Mouse (Mus musculus): ENCODE results near the gene Hsbp1.

- TF ChIP-seq CTCF (IDR thresholded peaks at IDR 0.05; ENCODE audit: control insufficient read depth, insufficient read depth, low read length) (no peak), POLR2A (IDR thresholded peaks at IDR 0.05; ENCODE audit: borderline replicate concordance, control insufficient read depth, low read depth, low read length) (no peak)
Observed at GRCm38 (mm10) chr8:119353659-119354023, 9.4 kb downstream of the Hsbp1 start.
